Mouse (Mus musculus) activated CD4-positive, CD25-positive, alpha-beta regulatory T cell, adult 9 weeks (primary cell): ENCODE data around the gene Gm3543. TPM values are rescaled to one million over a fixed set of nuclear protein-coding genes. Genes with fewer than 3 reads are reported as not detected.

Experiments
- polyA plus RNA-seq: library from polyadenylated mRNA; unstranded; fragments of 100-300 nt; shearing (Covaris generic); gene quantifications from one replicate; pipeline ENCODE4 v1.2.1, GENCODE M21; 2017

The Gm3543 gene
- not detected for polyA plus RNA-seq

DNA sequence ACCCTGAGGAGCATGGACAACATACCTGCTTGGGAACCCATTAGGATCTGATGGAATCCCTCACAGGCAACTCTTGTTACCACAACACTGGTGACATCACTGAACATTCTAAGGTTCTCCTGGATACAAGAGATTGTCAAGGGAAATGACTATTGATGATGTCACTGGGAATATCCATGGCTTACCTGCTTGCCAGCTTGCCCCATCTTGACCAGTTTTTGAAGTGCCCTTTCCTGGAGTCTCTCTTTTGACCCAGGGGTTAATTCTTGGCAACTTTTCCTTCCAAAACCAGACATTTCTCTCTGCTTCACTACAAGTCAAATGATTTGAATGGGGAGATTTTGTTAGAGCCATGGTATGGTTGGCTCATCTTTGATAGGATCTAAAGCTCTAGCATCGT, at the start of gene Gm3543:
TSS of gene Gm3543 (minus strand) at position 101 of the 400 bp plus-strand sequence.

DNA sequence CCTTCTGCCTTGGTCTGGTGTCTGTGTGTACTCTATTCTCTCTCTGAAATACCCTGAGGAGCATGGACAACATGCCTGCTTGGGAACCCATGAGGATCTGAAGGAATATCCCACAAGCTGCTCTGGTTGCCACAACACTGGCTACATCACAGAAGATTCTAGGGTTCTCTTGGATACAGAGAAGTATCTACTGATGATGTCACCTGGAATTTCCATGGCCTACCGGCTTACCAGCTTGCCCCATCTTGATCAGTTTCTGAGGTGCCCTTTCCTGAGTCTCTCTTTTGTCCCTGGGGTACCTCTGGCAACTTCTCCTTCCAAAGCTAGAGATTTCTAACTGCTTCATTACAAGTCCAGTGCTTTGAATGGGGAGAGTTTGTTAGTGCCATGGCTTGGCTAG, 15.3 kb downstream of the Gm3543 start, which contains the start of gene Gm6401:
TSS of gene Gm6401 (minus strand) at position 101 of the 400 bp plus-strand sequence.

GRCm38 (mm10) chr14:41943695-41944094, 39.4 kb downstream of the Gm3543 start, which contains the start of gene 1700024B05Rik:
1700024B05Rik (plus strand) TSS chr14:41943995.

Other genes starting within 250 kb of the Gm3543 start
- not detected for gene Gm7929, start 232.7 kb downstream of the Gm3543 start, polyA plus RNA-seq
- gene Gm47189, start 210.9 kb downstream of the Gm3543 start, polyA plus RNA-seq = not detected
- not detected for gene Gm7980, start 76.0 kb downstream of the Gm3543 start, polyA plus RNA-seq
- not detected for gene 1700049E17Rik1, start 58.4 kb downstream of the Gm3543 start, polyA plus RNA-seq
- gene 1700024B05Rik, start 39.3 kb downstream of the Gm3543 start, polyA plus RNA-seq = not detected
- gene Gm6401, start 15.4 kb downstream of the Gm3543 start, polyA plus RNA-seq = not detected
- gene Gm7951, start 134.0 kb upstream of the Gm3543 start, polyA plus RNA-seq = not detected
- not detected for gene Gm17027, start 179.3 kb upstream of the Gm3543 start, polyA plus RNA-seq
- gene Gm3573, start 207.5 kb upstream of the Gm3543 start, polyA plus RNA-seq = not detected